Mouse (Mus musculus) kidney, adult 2 months (tissue): ENCODE data around the gene Abcb4.

Experiments
- CTCF ChIP-seq: fragments of 200-500 bp; conservative IDR thresholded peaks from 2 replicates; pipeline ENCODE4 v1.5.1; 2011; ENCODE audit warnings: low read depth, mild to moderate bottlenecking, control low read depth, low read length, moderate library complexity, mixed read lengths; ENCODE audit not compliant: insufficient read depth, insufficient read length
- POLR2A ChIP-seq: fragments of 200-500 bp; IDR thresholded peaks from one replicate; pipeline ENCODE4 v1.6.1; 2011; ENCODE audit warnings: low read depth, low read length, control low read depth

DNA sequence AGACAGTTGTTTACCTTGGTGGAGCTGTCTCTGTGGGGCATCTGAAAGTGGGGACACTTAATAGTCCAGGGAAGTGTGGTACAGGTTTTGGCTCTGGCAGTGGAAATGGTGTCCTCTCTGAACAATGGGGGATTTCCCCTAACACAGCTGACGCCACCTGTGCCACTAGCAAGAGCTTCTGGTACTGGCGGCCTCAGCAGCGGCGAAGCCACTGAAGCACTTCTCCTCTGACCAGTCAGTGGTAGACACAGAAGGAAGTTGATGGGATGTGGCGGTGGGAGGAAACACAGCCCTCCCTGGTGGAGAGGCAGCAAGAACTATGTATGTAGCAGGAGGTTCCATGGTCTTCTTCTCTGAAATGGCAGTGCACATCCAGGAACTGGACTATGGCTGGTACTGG, 71.0 kb downstream of the Abcb4 start:
- TF ChIP-seq POLR2A, result no peak
- TF ChIP-seq CTCF, result no peak
